Mouse (Mus musculus): Measurements from ENCODE around the gene Nsun6.

GRCm38 (mm10) chr2:15040326-15040725, 14.5 kb downstream of the Nsun6 start:
- TF ChIP-seq EP300 (IDR thresholded peaks at IDR 0.05; ENCODE audit: low read depth) (no peak), CTCF (IDR thresholded peaks at IDR 0.05; ENCODE audit: low read depth) (peak; percentile 45)
